Mouse (Mus musculus) midbrain, embryonic 11.5 days (tissue): Measurements from ENCODE around the gene Gm47995. TPM values are rescaled to one million over a fixed set of nuclear protein-coding genes. Genes with fewer than 3 reads are reported as not detected.
"Not testable (repeated sequence)": the region's sequence is repeated elsewhere in the genome, so short reads cannot be mapped to it uniquely, and the experiment has no call there.

Experiments
- ATAC-seq: fragments of 200-750 bp; cut with Nextera tagmentation; 2 replicates; pipeline ENCODE4 v1.8.0; 2017; ENCODE audit warnings: moderate TSS enrichment, moderate library complexity; ENCODE audit not compliant: low FRiP score
- DNase-seq: peaks from one replicate; pipeline ENCODE4 v3.0.0; 2015; ENCODE audit warnings: low spot score; ENCODE audit errors: missing footprints
- H3K27ac ChIP-seq: fragments of 300-500 bp; sonication (generic); 2 replicates; pipeline ENCODE4 v1.5.1; 2014; ENCODE audit warnings: low read depth, low read length
- H3K27me3 ChIP-seq: fragments of 300-500 bp; sonication (generic); 2 replicates; pipeline ENCODE4 v1.6.1; 2014; ENCODE audit warnings: mild to moderate bottlenecking, low read length, moderate library complexity, mixed read lengths; ENCODE audit not compliant: control insufficient read depth, insufficient read depth
- H3K36me3 ChIP-seq: fragments of 300-500 bp; sonication (generic); 2 replicates; pipeline ENCODE4 v1.6.1; 2014; ENCODE audit warnings: mild to moderate bottlenecking, low read length, moderate library complexity, mixed read lengths; ENCODE audit not compliant: control insufficient read depth, insufficient read depth
- H3K4me1 ChIP-seq: fragments of 300-500 bp; sonication (generic); 2 replicates; pipeline ENCODE4 v1.6.1; 2014; ENCODE audit warnings: low read length; ENCODE audit not compliant: control insufficient read depth, insufficient read depth
- H3K4me2 ChIP-seq: fragments of 300-500 bp; sonication (generic); 2 replicates; pipeline ENCODE4 v1.6.1; 2014; ENCODE audit warnings: mild to moderate bottlenecking, moderate library complexity
- H3K4me3 ChIP-seq: fragments of 300-500 bp; sonication (generic); 2 replicates; pipeline ENCODE4 v1.5.1; 2014; ENCODE audit warnings: low read depth, low read length
- H3K9ac ChIP-seq: fragments of 300-500 bp; sonication (generic); 2 replicates; pipeline ENCODE4 v1.6.1; 2014; ENCODE audit warnings: low read length
- H3K9me3 ChIP-seq: fragments of 300-500 bp; sonication (generic); 2 replicates; pipeline ENCODE4 v1.6.1; 2016; ENCODE audit warnings: low read length; ENCODE audit not compliant: control insufficient read depth
- WGBS: fragments of 180-500 bp; shearing (Covaris S2); extraction: QIAGEN DNeasy Blood & Tissue Kit; methylation state at CpG from one replicate; pipeline ENCODE4 v1.1.7; 2014; 5-methylcytosine and 5-hydroxymethylcytosine counted together
- polyA plus RNA-seq: library from polyadenylated mRNA; unstranded; fragments of >200 nt; fragmentation: Nextera tagmentation; extraction: Ambion mirVana; gene quantifications from 2 replicates; pipeline ENCODE4 v1.2.1, GENCODE M21; 2014

The Gm47995 gene
- polyA plus RNA-seq, 1 experiment from 2014 or later, result not detected

DNA sequence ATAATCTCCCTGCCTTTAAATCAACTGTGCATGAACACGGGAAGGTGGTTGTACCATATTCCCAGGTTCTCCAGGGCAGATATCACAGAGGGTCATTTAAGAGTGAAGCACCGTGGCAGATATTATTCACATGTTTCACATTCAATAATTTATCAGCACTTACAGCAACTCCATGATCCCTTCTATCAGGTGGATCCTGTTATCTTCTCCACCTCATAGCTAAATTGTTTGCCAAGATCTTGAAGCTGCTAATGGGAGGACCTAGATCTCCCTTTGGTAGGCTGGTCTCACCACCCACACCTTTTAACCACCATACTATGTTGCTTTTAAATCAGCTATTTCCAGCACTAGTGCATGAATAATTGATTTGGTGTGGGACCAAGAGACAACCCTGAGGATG lies 18.1 kb upstream of the Gm47995 start:
- Histone ChIP-seq H3K4me2 (no peak overlapping the region), H3K4me1 (peaks cover 12% of the 10 kb centered on the region), H3K9ac (no peak overlapping the region), H3K9me3 (no peaks in the 10 kb centered on the region), H3K36me3 (no peaks in the 10 kb centered on the region), H3K4me3 (no peak overlapping the region), H3K27ac (no peak overlapping the region), H3K27me3 (no peaks in the 10 kb centered on the region)
- DNase-seq (no peak), ATAC-seq (no peak)
- 74% methylated on average over 2 of the region's 2 CpGs for WGBS

DNA sequence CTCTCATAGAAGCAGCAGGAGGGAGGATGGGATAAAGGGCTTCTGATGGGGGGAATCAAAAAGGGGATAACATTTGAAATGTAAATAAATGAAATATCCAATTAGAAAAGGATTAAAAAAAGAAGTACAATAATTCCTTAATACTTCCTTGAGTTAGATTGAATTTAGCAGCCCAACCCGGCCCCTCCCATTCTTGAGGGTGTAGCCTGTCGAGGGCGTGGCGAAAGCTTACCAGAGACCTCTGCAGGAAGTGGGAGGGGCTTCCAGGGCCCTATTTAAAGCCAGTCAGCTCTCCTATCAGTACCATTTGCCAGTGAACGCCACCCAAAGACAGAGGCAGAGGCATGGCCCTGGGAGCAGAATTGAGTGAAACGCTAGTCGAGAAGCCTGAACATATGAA lies 16.0 kb upstream of the Gm47995 start, which contains the start of gene Gm47985:
Gm47985 (plus strand) TSS at position 272 of the 400 bp plus-strand sequence.
- not testable (repeated sequence) for H3K27me3 ChIP-seq, ATAC-seq, H3K4me3 ChIP-seq, H3K9ac ChIP-seq, H3K9me3 ChIP-seq, H3K27ac ChIP-seq, H3K36me3 ChIP-seq, H3K4me2 ChIP-seq, DNase-seq, H3K4me1 ChIP-seq
- no CpG with 5 or more reads among the region's 7 CpGs for WGBS

GRCm38 (mm10) chr1:151186186-151186585 lies 12.1 kb upstream of the Gm47995 start:
- not testable (repeated sequence) for DNase-seq, H3K27ac ChIP-seq, H3K4me3 ChIP-seq, H3K36me3 ChIP-seq, ATAC-seq, H3K9ac ChIP-seq, H3K9me3 ChIP-seq, H3K4me1 ChIP-seq, H3K4me2 ChIP-seq, H3K27me3 ChIP-seq
- 83% methylated on average over 3 of the region's 3 CpGs for WGBS

GRCm38 (mm10) chr1:151186879-151187424 lies 11.3 kb upstream of the Gm47995 start:
- H3K36me3 ChIP-seq, ATAC-seq, H3K27ac ChIP-seq, H3K9ac ChIP-seq, H3K9me3 ChIP-seq, DNase-seq, H3K4me2 ChIP-seq, H3K4me3 ChIP-seq, H3K4me1 ChIP-seq, H3K27me3 ChIP-seq: not testable (repeated sequence)
- WGBS, result 86% methylated on average over 4 of the region's 4 CpGs

DNA sequence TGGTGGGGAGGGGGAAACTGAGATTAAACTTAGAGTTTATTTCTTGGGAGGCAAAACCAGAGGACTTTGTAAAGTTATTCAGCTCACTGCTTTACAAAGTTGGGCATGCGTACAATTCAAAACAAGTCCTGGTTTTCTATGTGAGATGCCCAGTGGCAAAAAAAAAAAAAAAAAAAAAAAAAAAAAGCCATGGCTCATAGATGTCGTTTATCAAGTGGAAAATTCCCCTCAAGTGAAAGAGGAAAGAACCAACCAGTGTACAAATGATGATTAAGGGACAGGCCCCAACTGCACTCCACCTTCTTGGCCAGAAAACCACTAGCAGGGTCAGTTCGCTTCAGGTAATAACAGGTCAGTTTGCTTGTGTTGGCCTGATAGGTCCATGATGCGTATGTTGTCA lies 9.8 kb upstream of the Gm47995 start:
- no peak for ATAC-seq

GRCm38 (mm10) chr1:151192075-151192474 lies 6.2 kb upstream of the Gm47995 start, which contains the start of gene Gm8947:
Gene Gm8947 (plus strand): TSS chr1:151192376.
- not testable (repeated sequence) for ATAC-seq, H3K36me3 ChIP-seq, H3K4me2 ChIP-seq, H3K27me3 ChIP-seq, DNase-seq, H3K27ac ChIP-seq, H3K9ac ChIP-seq, H3K4me1 ChIP-seq, H3K9me3 ChIP-seq, H3K4me3 ChIP-seq
- WGBS, result no CpG with 5 or more reads among the region's 7 CpGs

More for the DNA sequence above, 9.8 kb upstream of the Gm47995 start:
- DNase-seq, result no peak
- 91% methylated on average over 4 of the region's 4 CpGs for WGBS
- H3K9ac ChIP-seq, result no peak overlapping the region
- H3K9me3 ChIP-seq, result no peaks in the 10 kb centered on the region
- no peak overlapping the region for H3K4me2 ChIP-seq
- no peak overlapping the region for H3K4me3 ChIP-seq
- H3K27ac ChIP-seq, result no peak overlapping the region
- no peaks in the 10 kb centered on the region for H3K27me3 ChIP-seq
- no peaks in the 10 kb centered on the region for H3K36me3 ChIP-seq
- no peaks in the 10 kb centered on the region for H3K4me1 ChIP-seq

- not testable (repeated sequence) for H3K9me3 ChIP-seq, H3K9ac ChIP-seq, DNase-seq, H3K4me3 ChIP-seq, H3K27me3 ChIP-seq, H3K36me3 ChIP-seq, ATAC-seq, H3K4me2 ChIP-seq, H3K4me1 ChIP-seq, H3K27ac ChIP-seq
- 96% methylated on average over 13 of the region's 15 CpGs for WGBS
Observed at GRCm38 (mm10) chr1:151192739-151193138, 5.5 kb upstream of the Gm47995 start.

DNA sequence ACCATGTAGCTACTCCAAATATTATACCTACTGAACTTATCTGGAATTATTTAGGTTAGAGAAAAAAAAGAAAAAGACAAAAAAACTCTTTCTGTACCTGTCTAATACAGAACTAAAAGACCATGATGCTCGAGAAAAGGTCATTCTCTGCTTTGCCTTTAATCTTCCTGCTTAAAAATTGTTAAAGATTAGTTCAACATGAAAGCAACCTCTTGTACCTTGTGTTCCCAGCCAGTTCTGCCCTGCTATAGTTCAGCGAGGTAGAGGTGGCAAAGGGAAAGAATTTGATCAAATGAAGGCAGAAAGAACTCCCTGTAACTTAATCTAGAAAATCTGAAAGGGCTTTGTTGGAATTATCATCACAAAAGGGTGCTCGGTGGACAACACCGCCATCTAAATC lies 2.3 kb upstream of the Gm47995 start:
- not testable (repeated sequence) for H3K27ac ChIP-seq, ATAC-seq, H3K27me3 ChIP-seq, H3K36me3 ChIP-seq, H3K4me3 ChIP-seq, H3K9me3 ChIP-seq, H3K4me2 ChIP-seq, H3K4me1 ChIP-seq, H3K9ac ChIP-seq, DNase-seq
- 34% methylated on average over 4 of the region's 4 CpGs for WGBS

DNA sequence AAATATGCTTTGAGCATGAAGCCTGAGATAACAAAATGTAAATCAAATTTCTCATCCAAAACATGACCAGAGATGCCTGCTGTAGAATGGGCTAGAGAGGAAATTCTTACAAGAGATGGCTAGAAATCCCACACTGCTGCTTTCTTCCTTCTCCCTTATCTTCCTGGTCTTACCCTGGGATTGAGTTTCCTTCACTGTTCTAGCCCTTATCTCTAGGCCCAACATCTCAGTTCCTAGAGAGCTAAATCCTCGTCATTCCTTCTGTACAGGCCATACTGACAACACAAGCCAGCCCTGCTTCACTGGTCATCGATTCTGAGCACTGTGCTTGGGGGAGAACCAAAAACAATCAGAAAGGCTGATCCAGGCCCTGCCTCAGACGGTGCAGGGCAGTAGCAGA lies 1.6 kb upstream of the Gm47995 start:
- not testable (repeated sequence) for H3K27me3 ChIP-seq, H3K27ac ChIP-seq, DNase-seq, ATAC-seq, H3K36me3 ChIP-seq, H3K4me2 ChIP-seq, H3K9me3 ChIP-seq, H3K4me1 ChIP-seq, H3K9ac ChIP-seq, H3K4me3 ChIP-seq
- 74% methylated on average over 3 of the region's 3 CpGs for WGBS
